Mouse (Mus musculus) mesoderm, embryonic 11.5 days (tissue): ENCODE results near the gene Cerkl.

ENCODE experiments used
- DNase-seq: peaks from one replicate; pipeline ENCODE4 v3.0.0-alpha.2; 2012; ENCODE audit warnings: low read depth, low spot score

The Cerkl gene

DNA sequence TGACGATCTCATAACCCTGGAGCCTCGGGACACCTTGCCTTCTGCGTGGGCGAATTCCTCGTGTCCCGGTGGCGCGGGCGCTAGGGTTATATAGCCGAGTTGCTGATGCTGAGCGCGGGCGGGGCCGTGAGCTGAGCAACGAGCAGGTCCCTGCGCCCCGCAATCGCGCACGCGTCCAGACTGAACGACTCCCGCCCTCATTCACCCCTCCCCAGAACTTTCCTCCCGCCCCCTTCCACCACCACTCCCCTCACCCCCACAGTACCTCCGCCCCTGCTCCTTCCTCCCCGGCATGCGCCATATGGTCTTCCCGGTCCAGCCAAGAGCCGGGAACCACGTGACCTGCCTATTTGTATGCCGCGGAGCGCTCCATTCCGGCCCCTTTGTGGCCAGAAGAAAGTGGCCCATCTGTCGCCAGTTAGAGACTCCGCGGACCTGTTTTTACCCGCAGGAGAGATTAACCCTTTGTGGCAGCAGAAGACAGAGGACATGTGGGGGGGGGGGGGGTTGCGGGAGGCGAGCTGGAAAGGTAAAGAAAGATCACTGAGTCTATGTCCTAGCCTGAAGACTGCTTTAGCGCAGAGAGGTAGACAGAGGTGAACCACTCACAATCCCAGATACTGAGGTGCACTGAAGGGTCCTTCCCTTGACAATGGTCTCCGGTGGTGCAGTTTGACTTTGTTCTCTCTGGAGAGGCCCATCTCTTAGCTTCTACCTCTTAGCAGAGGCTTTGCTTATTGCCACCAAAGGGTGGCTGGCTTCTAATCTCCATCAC lies at the start of gene Cerkl, which contains the start of gene Neurod1:
Gene Cerkl, minus strand, starts transcription at position 211 of the 775 bp plus-strand sequence.
Gene Neurod1, minus strand, starts transcription at position 177 of the 775 bp plus-strand sequence.
- DNase-seq, result peak; percentile 87

DNA sequence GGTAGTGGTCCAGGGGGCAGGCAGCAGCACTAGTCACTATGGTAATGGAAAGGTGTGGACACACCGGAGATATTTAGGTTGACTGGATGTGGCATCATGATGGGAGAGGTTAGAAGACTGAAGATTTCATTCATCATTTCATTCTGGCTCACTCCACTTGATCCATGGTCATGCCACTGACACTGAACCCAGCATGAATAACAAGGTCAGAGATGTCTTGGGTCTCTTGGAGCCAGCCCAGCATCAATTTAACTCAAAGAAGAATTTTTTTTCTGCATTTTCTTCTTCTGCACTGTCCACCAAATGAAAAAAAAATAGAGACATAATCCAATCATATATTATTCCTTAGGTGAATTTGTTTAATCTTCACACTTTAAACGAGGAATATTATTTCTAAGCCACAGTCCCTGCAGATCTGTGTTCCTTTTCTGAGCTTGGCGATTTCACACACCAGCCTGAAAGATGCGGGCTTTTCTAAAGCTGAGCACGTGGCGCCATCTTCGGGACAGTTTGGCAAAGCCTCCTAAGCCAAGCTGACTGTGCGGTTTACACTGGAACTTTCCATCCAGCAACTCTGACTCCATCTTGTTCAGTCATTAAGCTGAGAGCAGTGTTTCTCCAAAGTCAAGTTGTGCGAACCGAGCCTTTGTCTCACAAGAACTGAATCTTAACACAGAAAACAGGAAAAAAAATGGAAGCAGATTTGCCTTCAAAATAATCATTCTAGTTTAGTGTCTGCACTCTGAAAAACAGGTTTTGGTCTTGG lies 42.6 kb upstream of the Cerkl start:
- DNase-seq, result peak; percentile 78

DNA sequence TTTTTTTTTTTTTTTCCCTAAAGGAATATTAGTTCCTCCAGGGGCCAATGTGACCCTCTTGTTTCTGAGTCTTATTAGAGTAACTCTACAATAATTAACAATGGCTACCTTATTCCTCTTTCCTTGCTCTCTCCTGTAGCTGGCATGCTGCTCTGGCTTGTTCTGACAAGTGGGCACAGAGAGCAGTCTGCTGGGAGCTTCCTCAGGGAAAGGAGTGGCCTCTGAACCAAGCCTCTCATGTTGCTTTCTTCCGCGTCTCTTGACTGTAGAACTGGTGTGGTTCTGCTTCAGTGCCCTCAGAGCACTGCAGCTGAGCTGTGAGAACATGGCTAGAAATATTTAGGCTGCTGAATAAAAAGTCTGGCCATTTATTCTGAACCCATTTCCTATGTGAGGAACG lies 28.5 kb upstream of the Cerkl start:
- no peak for DNase-seq

DNA sequence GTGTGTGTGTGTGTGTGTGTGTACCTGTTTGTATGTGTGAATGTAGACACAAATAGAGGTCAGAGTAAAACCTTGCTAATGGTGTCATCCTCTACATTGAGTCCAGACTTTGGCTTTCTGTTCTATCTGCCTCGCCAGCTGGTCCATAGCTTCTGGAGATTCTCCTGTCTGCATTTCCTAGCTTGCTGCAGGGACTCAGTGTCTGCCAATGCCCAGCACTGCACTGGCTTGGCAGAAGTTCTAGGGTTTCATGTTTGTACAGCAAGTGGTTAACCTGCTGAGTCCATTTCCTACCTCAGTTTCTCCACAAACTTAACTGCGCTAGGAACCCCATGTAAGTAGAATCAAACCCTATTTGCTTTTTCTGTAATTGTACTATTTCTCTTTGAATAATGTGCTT lies 25.9 kb upstream of the Cerkl start:
- no peak for DNase-seq

DNA sequence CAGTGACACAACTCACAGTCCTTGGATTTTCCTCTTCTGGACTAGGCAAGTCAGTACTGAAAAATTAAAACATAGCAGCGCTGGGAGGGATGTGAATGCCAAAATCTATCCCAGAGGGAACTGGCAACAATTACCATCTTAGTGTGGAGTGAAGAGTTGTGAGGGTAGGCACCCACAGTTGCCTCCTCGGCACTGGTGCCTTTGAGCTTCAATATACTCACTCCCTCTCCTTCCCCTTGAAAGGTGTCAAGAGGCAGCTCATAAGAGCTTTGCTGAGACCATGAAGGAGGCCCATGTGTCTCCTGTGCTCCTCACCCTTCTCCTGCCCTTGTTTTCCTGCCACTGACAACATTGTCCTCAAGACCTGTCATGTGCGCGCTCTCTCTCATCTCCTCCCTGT lies 5.8 kb upstream of the Cerkl start:
- DNase-seq, result no peak

DNA sequence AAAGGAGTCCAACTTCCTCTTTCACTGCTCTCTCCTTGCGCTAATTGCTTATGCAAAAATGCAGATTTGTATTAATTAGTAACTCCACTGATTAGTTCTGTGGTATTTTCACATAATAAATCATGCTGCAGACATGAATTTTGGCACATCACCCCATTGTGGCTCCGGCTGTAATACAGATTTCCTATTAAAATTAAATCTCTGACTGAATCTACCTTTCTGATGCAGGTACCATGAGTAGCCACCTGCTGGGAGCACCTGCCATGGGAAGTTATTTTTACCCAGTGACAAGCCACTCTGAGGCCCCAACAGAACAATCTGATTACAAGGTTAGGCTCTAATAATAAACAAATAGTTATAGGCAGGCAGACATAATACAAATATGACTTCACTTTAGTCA lies 5.3 kb upstream of the Cerkl start:
- no peak for DNase-seq

DNA sequence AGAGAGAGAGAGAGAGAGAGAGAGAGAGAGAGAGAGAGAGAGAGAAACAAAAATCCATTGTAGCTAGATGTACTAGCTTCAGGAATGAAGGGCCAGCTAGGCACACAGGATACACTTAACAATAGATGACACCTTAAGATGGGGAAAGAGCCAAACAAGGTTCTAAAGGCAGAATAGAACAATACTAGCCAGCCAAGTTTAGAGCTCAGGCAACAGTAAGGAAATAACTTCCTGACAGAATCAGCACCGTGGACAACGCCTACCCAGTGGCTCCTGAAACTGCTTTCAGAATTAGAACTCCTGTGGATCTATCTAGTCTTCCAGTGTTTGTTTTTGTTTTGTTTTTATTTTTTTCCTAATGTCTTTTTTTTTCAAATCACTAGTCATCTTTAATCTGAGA lies 4.0 kb upstream of the Cerkl start:
- no peak for DNase-seq

DNA sequence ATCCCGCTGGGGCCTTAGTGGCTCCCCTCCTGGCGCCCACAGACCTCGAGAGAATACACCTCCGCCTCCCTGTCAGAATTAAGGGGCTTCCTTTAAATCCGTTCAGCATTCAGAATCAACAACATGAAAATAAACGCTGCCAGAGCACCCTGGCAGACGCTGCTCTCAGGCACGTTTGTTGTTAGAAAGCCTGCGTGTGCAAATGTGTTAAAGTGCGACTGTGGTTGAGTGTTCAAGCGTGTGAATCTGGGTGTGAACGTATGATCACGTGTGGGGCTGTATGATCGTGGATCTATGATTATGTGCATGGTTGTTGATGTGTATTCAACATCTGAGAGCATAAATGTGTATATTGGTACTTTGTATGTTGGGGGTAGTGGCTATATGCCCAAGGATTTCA lies 3.5 kb upstream of the Cerkl start:
- no peak for DNase-seq

DNA sequence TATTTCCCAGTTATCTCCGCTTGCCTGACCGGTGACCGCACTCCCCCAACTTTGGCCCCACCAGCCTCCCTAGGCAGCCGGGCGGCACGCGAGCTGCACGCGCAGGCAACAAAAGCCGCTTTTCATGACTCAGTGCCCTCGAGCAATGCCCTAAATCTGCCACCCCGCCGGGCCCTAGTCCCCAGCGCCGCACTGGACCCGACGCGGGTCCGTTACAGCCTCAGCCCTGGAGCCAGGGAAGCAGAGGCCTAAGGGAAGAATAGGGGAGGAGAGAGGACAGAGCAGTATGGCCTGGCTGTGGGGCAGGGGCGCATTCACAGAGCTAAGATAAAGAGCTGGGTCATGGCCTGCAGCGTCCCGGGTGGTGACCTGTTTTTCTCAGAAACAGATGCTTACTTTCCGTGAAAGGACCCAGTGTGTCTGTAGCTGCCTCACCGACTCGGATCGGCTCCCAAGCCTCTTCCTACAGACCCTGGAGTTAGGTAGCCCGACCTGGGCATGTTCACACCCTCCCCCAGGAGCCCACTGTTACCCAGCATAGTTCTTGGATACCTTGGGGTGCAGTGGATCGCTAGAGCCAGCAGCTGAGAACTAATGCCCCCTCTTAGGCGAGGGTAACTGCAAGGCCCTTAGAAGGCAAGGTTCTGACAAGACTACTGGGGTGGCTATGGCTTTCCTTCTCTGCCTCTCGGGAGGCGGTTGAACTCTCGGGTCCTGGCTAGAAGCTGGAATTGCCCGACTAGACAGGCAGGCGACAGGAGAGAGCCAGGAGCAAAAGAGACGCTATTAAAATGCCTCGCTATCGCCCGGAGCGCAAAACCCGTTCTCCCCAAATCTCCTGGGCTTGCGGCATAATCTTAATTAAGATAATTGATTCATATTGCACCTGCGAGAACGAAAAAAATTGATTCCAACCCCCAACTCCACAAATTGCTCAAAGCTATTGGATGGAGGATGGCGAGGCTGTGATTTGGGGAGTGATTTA lies 2.8 kb upstream of the Cerkl start:
- peak; percentile 72 for DNase-seq

DNA sequence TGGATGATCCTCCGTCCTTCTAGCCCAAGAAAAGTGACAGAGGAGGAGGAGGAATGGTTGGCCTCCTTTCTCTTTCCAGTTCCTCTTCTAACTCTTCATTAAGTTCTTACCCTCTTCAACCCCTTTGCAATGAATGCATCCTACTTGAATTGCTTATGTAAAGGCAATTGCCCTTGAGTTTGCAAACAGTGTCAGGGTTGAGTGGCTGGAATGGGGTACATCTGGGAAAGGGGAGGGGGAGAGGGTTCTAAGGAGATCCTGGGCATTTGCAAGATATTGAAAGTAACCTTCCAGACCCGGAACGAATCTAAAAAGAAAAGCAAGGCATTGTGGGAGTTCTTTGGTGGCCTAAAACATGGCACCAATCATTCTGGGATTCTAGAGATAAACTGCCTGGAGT lies 1.3 kb upstream of the Cerkl start:
- no peak for DNase-seq

DNA sequence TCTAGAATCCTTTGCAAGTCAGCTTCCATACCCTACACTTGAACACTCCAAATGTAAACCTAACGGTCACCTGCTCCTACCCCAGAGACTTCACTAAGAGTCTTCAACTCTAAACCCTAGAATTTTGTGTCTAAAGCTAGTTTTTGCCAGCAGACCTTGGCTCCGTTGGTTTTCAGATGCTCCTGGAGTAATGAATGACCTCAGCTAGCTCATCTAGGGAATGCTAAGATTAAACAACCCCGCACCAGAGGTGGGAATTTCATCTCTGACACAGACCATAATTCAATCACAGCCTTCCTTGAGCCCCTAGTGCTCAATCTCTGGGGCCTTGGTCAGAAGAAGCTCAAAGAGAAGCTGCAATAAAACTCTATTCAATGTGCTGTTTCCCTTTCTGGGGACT lies 849 bp upstream of the Cerkl start:
- no peak for DNase-seq

DNA sequence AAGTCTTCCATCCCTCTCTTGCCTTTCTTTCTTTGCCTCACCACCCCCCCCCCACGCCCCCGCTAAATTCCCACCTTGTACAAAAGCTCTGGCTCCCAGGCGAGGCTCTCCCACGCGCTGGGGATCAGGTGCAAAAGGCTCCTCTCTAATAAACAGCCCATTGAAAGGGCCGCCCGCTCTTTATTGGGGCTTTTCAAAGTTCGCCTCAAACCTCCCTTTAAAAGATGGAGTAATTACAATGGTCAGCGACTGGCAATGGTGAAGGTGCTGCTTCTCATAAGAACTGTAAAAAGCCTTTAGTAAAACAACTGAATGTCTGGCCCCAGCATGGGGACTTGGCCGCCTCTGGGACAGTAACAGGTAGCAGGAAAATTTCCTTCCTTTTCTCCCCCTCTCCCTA lies 939 bp downstream of the Cerkl start:
- DNase-seq, result no peak

DNA sequence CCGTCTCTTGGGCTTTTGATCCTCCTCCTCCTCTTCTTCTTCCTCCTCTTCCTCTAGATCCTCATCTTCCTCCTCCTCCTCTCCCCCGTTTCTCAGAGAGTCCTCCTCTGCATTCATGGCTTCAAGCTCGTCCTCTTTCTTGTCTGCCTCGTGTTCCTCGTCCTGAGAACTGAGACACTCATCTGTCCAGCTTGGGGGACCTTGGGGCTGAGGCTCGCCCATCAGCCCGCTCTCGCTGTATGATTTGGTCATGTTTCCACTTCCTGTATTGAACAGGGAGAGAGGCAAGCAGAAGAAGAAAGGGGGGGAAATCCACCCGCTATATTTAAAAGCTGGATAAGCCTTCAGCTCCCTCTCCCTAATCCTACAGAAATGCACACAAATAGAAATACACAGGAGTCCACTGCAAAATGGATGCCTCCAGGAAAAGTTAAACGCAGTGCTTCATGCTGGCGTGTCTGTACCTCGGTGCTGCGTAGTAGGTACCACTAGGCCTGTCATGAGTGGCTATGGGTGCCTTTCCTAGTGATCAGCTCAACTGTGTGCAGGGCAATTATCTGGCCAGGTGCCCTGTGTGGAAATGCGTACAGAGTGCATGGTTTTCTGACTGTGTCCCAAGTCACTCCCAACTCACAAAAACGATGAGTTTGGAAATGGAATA lies 1.7 kb downstream of the Cerkl start:
- no peak for DNase-seq

DNA sequence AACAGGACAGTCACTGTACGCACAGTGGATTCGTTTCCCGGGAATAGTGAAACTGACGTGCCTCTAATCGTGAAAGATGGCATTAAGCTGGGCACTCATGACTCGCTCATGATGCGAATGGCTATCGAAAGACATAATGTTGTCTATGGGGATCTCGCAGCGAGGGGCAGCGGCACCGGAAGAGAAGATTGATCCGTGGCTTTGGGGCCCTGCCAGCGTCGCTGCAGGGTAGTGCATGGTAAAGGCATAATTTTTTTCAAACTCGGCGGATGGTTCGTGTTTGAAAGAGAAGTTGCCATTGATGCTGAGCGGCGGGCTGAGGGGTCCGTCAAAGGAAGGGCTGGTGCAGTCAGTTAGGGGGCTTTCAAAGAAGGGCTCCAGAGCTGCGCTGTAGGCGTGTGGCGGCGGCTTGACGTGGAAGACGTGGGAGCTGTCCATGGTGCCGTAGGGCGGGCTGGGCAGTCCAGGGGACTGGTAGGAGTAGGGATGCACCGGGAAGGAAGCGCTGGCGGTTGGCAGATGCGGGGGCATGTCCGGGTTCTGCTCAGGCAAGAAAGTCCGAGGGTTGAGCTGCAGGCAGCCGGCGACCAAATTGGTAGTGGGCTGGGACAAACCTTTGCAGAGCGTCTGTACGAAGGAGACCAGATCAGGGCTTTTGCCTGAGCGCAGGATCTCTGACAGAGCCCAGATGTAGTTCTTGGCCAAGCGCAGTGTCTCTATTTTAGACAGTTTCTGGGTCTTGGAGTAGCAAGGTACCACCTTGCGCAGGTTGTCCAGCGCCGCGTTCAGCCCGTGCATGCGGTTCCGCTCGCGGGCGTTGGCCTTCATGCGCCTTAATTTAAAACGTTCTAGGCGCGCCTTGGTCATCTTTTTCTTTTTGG lies 2.4 kb downstream of the Cerkl start:
- peak; percentile 90 for DNase-seq

DNA sequence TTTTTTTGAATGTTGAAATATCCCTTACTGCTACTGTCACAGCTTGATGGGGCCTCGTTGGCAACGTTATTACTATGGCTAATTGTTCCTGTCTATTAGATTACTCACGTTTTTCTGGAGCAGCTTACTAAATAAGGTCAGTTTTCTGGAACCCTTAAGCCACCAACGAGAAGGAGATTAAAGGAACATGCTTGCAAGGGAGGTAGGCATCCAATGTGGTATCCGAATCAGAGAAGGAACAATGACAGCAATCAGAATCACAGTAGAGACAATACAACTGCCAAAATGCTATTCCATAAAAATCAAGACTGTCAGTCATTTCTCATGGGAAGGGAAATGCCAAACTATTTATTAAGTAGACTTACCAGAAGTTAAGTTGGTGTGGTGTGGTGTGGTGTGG lies 5.1 kb downstream of the Cerkl start:
- no peak for DNase-seq

DNA sequence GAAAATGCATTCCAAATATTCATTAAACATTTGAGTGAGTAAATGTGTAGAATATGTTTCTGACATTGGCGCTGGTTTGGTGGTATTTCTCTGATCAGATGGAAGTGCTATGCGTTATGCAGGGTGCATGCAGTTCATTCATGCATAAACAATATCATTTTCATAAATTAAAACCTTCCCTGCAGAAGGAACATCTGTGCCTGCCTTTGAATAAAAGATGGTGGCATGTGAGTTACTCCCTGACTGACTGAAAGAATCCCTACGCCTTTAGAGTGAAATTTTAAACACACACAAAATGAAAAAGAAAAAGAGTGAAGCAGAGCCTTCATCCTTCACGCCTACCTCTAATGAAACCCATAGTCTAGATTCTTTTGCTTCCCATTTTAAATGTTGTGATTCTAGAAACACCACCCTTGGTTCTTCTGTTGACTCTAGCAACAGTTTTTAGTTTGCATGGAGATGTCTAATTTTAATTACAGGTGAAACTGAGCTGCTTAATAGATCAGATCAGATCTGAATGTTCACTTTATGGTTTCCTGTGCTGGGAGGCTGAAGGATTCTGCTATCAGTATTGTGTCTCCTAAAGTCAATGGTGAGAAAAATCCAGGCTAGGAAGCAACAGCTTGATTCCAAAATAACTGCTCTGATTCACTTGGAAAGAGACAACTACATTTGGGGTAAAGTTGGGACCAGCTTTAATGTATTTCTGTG lies 5.7 kb downstream of the Cerkl start:
- DNase-seq, result no peak

DNA sequence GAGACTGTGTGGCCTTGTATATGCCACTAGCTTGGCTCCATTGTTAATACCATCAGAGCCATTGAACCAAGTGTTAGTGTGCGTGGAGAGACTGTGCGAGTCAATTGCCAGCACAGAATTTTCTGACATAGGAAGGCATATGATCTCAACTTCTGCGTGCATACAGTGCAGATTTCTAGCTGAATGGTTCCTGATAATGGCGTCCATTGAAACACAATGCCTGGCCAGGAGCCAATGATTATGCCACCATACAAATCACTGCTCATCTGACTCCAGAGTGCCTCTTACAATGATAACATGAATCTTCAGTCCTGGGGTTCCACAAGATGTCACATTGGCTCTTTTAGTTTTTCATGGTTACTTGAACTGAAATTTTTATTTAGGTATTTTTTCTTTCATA lies 7.2 kb downstream of the Cerkl start:
- DNase-seq, result no peak

DNA sequence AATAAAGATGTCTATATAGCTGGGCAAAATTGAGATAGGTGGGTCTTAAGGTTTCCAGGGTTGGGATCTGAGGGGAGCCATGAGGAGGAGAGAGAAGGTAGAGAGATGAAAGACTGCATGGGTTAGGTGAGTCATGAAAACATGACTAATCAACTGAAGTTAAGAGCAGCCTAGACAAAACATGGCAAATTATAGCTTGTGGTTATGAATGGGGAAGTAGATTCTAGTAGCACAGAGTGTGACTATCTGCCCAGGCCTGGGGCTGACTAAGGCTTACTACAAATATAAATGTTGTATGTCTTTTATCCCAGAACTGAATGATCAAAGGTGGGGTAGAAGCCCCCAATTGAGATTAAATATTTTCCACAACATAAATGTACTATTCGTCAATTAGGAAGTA lies 9.4 kb downstream of the Cerkl start:
- no peak for DNase-seq

DNA sequence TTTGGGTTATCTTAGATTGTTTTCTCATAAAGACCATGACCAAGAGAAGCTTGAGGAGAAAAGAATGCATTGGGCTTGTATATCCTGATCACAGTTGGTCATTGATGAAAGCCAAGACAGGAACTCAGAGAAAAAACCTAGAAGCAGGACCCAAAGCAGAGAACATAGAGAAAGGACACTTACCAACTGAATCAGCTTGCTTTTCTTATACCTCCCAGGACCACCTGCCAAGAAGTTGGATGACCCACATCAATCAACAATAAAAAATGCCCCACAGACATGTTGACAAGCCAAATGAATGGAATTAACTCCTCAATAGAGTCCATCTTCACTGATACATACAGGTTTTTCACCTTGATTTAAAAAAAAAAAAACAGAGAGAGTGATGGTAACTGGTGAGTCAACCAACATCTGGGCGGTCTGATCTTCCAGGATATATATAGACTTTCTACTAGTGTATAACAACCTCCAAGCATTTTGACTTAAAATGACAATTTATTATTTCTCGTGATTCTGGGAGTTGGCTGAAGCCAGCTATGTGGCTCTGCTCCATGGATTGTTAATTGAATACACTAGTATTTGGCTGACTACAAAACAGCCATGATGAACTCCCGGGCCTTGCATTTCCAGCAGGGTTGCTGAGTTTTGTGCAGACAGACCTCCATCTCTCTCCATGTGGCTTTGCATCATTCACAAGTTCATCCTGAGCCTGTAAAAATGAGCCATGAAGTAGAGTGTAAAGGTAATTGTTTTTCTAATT lies 12.5 kb downstream of the Cerkl start:
- DNase-seq, result no peak
